Mouse (Mus musculus) forebrain, embryonic 10.5 days (tissue): ENCODE results near the gene Bst2. TPM values are rescaled to one million over a fixed set of nuclear protein-coding genes. Genes with fewer than 3 reads are reported as not detected.
A peak's percentile ranks its signal among the peaks of the same experiment; 100 is the strongest.
"Not testable (repeated sequence)": the region's sequence is repeated elsewhere in the genome, so short reads cannot be mapped to it uniquely, and the experiment has no call there.

Experiments
- DNase-seq: peaks from one replicate; pipeline ENCODE4 v3.0.0-alpha.2; 2017; ENCODE audit warnings: low spot score; ENCODE audit errors: extremely low spot score
- H3K27ac ChIP-seq: fragments of 300-500 bp; sonication (generic); 2 replicates; pipeline ENCODE4 v1.5.1; 2016; ENCODE audit warnings: mild to moderate bottlenecking
- H3K27me3 ChIP-seq: fragments of 300-500 bp; sonication (generic); 2 replicates; pipeline ENCODE4 v1.6.1; 2016; ENCODE audit warnings: mild to moderate bottlenecking; ENCODE audit not compliant: poor library complexity, severe bottlenecking
- H3K36me3 ChIP-seq: fragments of 300-500 bp; sonication (generic); replicated peaks from 2 replicates; pipeline ENCODE4 v1.6.1; 2016; ENCODE audit warnings: mild to moderate bottlenecking, moderate library complexity
- H3K4me1 ChIP-seq: fragments of 300-500 bp; sonication (generic); 2 replicates; pipeline ENCODE4 v1.6.1; 2016
- H3K4me3 ChIP-seq: fragments of 300-500 bp; sonication (generic); 2 replicates; pipeline ENCODE4 v1.5.1; 2016; ENCODE audit warnings: mild to moderate bottlenecking, moderate library complexity
- H3K9me3 ChIP-seq: fragments of 300-500 bp; sonication (generic); 2 replicates; pipeline ENCODE4 v1.6.1; 2016; ENCODE audit warnings: mild to moderate bottlenecking, moderate library complexity
- WGBS: fragments of 180-500 bp; shearing (Covaris S2); methylation state at CpG from one replicate; pipeline ENCODE4 v1.1.7; 2016; 5-methylcytosine and 5-hydroxymethylcytosine counted together
- polyA plus RNA-seq: library from polyadenylated mRNA; unstranded; fragments of >200 nt; fragmentation: Nextera tagmentation; extraction: Ambion mirVana; gene quantifications from 2 replicates; pipeline ENCODE4 v1.2.1, GENCODE M21; 2016

The Bst2 gene
- polyA plus RNA-seq, 1 experiment from 2014 or later = 7.4 TPM

DNA sequence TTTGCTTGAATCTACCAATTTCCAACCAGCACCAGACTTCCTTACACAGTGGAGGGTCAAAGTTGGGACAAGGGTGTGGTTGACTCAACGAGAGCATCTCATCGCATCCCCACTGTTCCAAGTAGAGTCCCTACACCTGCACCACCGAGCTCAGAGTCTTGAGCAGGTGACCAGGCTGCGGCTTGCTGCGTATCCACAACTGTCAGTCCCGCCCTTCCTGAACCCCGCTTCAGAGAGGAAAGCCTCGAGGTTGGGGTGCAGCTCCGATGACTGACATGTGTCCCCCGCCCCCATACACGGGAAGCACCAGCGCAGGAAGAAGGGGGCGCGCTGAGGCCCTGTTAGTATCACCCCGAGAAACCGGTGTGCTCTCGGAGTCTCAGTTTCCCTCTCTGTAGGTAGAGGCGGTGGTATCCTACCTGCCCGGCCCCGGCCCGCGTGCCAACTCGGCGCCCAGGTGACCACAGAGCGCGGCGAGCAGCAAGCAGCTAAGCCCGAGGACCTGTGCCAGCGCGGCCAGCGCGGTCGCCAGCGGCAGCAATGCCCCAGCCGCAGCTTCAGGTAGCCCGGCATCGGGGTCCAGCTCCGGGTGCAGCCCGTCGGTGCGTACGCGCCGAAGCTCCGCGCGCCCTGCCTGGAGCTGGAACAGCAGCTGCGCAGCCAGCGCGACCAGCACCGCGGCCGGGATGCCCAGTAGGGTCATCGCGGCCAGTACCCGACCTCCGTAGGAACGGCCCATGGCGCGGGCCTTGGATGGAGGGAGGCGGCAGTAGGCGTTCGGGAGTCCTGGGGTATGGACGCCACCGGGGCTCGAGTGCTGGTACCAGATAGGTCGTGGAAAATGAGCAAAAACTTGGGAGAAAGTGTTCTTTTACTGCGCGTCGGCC, 21.1 kb upstream of the Bst2 start, which contains the start of gene Tmem221:
Gene Tmem221 (minus strand): TSS at position 801 of the 887 bp plus-strand sequence.
- Histone ChIP-seq H3K4me1 (peaks cover 22% of the 10 kb centered on the region), H3K36me3 (no peaks in the 10 kb centered on the region), H3K4me3 (peak within 1 kb of the TSS; percentile 54), H3K9me3 (no peaks in the 10 kb centered on the region), H3K27me3 (peaks cover 89% of the 10 kb centered on the region), H3K27ac (peak within 1 kb of the TSS; percentile 51)
- DNase-seq = peak; percentile 26
- 5% methylated on average over 70 of the region's 70 CpGs for WGBS

DNA sequence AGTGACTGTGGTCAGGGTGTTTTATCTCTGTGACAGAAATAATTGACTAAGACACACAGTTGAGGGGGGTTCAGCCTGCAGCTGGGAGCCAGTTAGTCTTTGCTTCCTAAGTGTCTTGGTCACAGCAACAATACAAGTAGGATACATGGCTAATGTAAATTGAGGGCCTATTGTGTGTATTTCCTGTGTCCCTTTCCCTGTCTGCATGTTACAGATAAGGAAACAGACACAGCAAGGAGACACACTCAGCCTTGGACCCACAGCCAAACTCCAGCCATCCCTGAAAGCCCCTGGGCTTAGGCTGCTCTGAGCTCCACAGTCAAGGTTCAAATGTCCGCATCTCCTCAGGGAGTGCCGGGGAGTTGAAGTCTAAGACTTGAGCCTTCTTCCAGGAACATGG, 17.4 kb upstream of the Bst2 start:
- no peak for DNase-seq
- Histone ChIP-seq H3K4me3 (no peak overlapping the region), H3K9me3 (no peaks in the 10 kb centered on the region), H3K27me3 (peaks cover 53% of the 10 kb centered on the region), H3K4me1 (peaks cover 14% of the 10 kb centered on the region), H3K36me3 (no peaks in the 10 kb centered on the region), H3K27ac (no peak overlapping the region)
- WGBS = 92% methylated on average over 2 of the region's 2 CpGs

DNA sequence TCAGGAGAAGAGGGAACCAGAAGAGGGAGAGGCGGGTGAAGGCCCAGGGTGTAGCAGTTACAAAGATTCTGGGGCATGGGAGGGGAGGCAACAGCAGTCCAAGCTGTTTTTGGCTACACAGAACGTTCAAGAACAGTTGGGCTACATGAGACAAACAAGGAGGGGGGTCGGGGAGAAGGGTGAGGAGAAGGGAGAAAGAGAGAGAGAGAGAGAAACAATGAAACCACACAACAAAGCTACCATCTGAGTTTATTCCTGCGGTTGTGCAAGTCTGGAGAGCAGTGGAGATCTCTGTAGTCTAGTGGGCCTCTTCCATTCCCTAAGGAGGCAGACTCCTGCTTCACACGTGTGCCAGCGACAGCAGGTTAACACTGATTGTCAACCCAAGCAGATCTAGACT, 16.7 kb upstream of the Bst2 start:
- Histone ChIP-seq H3K27ac (no peak overlapping the region), H3K9me3 (no peaks in the 10 kb centered on the region), H3K4me3 (no peak overlapping the region), H3K36me3 (no peaks in the 10 kb centered on the region), H3K4me1 (peaks cover 11% of the 10 kb centered on the region), H3K27me3 (peaks cover 46% of the 10 kb centered on the region)
- 73% methylated on average over 6 of the region's 6 CpGs for WGBS
- DNase-seq = no peak

DNA sequence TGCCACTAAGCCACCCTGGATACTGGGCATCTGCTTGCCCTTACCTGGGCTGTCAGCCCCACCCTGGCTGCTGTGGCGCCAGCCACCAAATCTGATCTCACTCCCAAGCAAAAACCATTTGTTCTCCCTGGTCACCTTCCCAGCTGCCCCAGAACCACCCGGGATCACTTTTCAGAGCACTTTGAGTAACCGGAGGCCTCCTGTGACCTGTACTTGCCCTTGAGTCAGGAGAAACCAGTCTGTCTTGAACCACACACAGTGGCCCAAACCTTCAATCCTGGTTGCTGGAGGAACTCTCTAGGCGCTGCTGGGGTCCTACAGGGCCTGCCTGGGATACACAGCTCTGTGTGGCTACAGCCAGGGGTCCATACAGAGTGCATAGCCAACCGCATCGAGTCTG, 15.5 kb upstream of the Bst2 start:
- DNase-seq = no peak
- no peaks in the 10 kb centered on the region; the same call in 1 of the 2 replicates for H3K4me1 ChIP-seq
- peaks cover 34% of the 10 kb centered on the region for H3K27me3 ChIP-seq
- H3K36me3 ChIP-seq = peaks cover 10% of the 10 kb centered on the region
- H3K9me3 ChIP-seq = no peaks in the 10 kb centered on the region
- H3K4me3 ChIP-seq = no peak overlapping the region
- 70% methylated on average over 6 of the region's 6 CpGs for WGBS
- no peak overlapping the region for H3K27ac ChIP-seq

DNA sequence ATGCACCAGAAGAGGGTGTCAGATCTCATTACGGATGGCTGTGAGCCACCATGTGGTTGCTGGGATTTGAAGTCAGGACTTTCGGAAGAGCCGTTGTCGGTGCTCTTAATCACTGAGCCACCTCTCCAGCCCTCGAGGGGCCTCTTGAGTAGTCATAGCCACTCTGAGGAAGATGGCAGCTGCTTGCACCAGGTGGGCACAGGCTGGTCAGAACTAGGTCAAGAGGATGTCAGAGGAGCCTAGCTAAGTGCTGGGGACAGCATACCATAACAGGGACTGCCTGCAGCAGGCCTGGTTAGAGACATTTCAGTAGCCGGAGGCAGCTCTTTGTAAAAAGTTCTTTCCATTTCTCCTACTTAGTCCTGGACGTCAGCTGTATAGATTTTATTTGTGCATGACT, 13.5 kb upstream of the Bst2 start:
- DNase-seq = no peak
- H3K4me1 ChIP-seq = no peaks in the 10 kb centered on the region; the same call in 1 of the 2 replicates
- H3K27me3 ChIP-seq = peaks cover 14% of the 10 kb centered on the region
- no peak overlapping the region for H3K27ac ChIP-seq
- H3K4me3 ChIP-seq = no peak overlapping the region
- peaks cover 29% of the 10 kb centered on the region for H3K36me3 ChIP-seq
- 72% methylated on average over 7 of the region's 7 CpGs for WGBS
- no peaks in the 10 kb centered on the region for H3K9me3 ChIP-seq

DNA sequence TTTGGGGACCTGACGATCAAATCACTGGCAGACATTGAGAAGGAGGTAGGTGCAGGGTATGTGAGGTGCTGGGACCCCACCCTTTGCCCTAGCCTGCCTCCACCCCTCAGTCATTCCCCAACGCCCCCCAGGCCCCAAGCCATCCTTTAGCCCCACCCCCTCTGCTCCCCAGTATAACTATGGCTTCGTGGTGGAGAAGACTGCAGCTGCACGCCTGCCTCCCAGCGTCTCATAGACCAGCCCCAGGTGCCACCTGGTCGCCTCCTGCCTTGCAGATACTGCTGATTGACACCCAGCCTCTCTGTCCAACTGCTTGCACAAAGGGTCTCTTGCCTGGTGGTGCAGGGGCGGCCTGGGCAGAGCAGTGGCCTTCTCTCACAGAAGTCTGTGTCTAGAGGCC, 10.3 kb upstream of the Bst2 start:
- Histone ChIP-seq H3K27me3 (no peaks in the 10 kb centered on the region), H3K9me3 (no peaks in the 10 kb centered on the region)

DNA sequence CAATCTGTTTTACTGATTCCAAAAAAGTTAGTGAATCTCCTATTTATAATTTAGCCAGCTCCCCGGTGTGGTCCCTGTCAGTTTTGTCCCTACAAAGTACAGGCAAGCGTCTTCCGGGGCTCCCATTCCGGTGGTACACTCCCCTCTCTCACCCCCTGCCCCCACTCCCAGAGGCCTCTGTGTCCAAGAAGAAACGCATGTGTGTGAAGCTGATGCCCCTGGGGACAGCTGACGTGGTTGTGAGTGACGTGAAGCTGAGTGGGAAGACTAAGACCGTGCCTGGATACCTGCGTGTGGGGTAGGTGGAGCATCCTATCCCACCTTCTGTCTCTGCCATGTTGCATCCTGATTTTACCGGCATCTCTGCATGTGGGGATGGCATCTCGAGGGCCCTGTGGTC, 7.8 kb upstream of the Bst2 start:
- WGBS = 93% methylated on average over 11 of the region's 11 CpGs
- Histone ChIP-seq H3K4me3 (no peak overlapping the region), H3K9me3 (no peaks in the 10 kb centered on the region), H3K36me3 (peaks cover 38% of the 10 kb centered on the region), H3K27me3 (no peaks in the 10 kb centered on the region), H3K27ac (no peak overlapping the region), H3K4me1 (peaks cover 13% of the 10 kb centered on the region)
- DNase-seq = no peak

More for the DNA sequence above, 10.3 kb upstream of the Bst2 start:
- Histone ChIP-seq H3K36me3 (peaks cover 38% of the 10 kb centered on the region), H3K4me3 (no peak overlapping the region), H3K4me1 (peaks cover 13% of the 10 kb centered on the region), H3K27ac (no peak overlapping the region)
- 92% methylated on average over 7 of the region's 7 CpGs for WGBS
- no peak for DNase-seq

DNA sequence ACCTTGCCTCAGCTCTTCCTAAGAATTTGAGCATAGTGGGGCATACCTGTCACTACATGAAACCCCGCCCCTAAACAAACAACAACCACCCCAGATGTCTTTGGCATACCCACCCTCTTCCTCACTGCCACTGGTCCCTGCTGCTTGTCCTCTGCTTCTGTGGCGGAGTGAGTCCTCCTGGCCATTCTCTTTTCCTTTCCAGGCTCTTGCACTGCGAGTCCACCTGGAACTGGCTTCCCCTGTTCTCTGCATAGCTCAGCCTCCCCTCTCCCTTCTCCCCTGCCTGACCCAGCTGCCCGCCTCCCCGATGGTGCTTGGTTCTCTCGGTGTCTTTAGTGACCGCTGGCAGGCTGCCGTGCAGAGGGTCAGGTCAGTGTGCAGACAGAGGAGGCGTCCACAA, 6.5 kb upstream of the Bst2 start:
- no peak for DNase-seq
- Histone ChIP-seq H3K27ac (no peak overlapping the region), H3K36me3 (peaks cover 36% of the 10 kb centered on the region), H3K4me3 (peak overlapping the region; percentile 87), H3K4me1 (peaks cover 13% of the 10 kb centered on the region), H3K9me3 (no peaks in the 10 kb centered on the region), H3K27me3 (no peaks in the 10 kb centered on the region; the same call in none of the 2 replicates)
- 89% methylated on average over 9 of the region's 9 CpGs for WGBS

DNA sequence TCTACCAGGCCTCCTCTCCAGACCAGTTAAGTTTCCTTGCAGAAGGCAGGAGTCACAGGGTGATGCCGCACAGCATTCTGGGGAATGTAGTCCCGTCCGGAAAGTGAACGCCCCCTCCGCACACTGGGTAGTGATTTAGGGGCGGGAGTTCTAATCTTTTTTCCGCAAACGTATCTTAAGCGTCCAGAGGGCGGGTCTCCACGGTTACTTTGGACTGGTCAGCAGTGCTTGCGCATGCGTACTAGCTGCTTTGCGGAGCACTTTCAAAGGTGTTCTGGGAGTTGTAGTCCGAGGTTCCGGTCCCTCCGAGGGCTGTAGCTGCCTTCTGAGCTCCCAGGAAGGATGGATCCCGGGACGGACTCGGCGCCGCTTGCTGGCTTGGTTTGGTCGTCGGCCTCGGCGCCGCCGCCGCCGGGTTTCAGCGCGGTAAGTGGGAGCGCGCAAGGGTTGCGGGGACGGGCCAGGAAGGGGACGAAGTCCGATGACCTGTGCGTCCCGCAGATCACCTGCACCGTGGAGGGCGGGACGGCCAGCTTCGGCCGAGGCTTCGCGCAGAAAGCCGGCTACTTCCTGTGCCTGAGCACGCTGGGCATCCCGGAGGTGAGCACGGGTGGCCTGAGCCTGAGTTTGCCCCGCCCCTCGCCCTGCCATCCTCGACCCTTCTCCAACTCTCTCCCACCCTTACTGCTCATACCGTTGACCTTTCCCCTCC, 5.5 kb upstream of the Bst2 start, which contains the start of gene Mvb12a:
Gene Mvb12a (plus strand): TSS at position 291 of the 712 bp plus-strand sequence.
- under 1% methylated on average over 55 of the region's 55 CpGs for WGBS
- Histone ChIP-seq H3K36me3 (peaks cover 27% of the 10 kb centered on the region), H3K4me1 (peaks cover 15% of the 10 kb centered on the region), H3K27ac (peak within 1 kb of the TSS; percentile 86), H3K9me3 (no peaks in the 10 kb centered on the region), H3K4me3 (peak within 1 kb of the TSS; percentile 87), H3K27me3 (peaks cover 9% of the 10 kb centered on the region)
- peak; percentile 96 for DNase-seq

DNA sequence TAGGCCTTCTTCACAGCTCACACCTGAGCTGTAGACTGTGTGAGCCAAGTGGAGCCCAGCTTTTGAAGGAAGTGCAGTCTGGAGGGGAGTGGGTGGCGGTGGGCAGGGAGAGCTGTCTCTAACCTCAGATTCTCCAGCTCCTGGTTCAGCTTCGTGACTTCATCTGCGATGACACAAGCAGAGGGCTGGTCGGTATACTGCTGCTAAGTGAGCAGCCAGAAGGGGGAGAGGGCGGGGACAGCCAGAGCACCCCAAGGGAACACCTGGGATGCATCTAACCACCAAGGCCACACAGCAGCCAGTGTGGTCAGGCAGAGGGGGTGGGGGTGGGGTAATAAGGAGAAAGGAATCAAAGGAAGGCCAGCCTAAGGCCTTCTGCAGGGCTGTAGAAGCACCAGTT, 1.6 kb downstream of the Bst2 start:
- DNase-seq = no peak
- H3K4me1 ChIP-seq = peaks cover 16% of the 10 kb centered on the region
- WGBS = 66% methylated on average over 5 of the region's 5 CpGs
- H3K27ac ChIP-seq = no peak overlapping the region
- no peaks in the 10 kb centered on the region for H3K9me3 ChIP-seq
- no peaks in the 10 kb centered on the region for H3K36me3 ChIP-seq
- no peak overlapping the region for H3K4me3 ChIP-seq
- H3K27me3 ChIP-seq = peaks cover 43% of the 10 kb centered on the region

DNA sequence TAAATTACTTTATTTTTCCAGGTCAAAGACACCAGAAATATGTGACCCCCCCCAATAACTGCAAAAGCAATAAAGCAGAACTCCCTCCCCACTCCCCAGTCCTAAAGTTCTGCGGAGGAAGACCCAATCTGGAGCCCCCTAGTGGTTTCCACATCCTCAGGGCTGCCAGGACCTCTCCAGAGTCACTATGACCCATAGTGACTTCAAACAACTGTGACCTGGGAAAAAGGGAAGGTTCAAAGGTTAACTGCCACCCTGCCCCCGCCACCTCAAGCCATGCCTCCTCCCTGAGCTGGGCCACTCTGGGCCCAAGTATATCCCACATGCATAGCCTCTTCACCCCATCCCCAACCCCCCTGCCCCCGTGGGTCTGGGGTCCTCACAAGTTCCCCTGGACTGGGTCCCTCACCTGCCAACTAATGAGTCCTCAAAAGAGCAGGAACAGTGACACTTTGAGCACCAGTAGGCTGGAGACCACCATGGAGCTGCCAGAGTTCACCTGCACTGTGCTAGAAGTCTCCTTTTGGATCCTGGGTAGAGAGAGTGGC, 2.9 kb downstream of the Bst2 start:
- WGBS = 36% methylated on average over 3 of the region's 3 CpGs
- peaks cover 43% of the 10 kb centered on the region for H3K27me3 ChIP-seq

DNA sequence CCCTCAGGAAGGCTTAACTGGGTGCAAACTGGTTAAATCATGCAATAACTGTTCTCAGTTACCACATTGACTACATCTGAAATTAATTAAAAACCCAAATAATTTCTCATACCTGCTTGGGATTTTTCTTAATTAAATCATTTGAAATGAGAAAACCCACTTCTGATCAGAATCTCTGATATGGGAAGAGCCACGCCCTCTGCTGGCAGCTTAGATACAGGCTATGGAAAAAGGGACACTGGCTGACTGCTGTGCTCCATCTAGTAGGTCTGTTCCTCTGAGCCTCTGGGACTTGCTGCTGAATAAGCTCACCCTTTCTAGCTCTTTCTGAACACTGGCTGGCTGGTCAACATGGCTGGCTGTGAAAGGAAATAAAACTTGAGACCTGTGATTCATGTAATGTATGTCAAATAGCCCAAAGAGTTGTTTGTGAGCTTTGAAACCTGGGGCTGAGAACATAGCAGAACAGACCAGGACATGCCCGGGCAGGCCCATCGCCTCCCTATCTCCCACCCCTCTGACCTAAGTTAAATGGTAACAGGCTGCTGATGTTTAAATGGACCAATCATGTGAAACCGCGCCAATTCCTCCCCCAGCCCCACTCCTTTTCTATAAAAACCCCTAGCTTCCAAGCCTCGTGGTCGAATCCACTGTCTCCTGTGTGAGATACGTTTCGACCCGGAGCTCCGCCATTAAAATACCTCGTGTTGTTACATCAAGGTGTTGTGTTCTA, 6.4 kb downstream of the Bst2 start:
- not testable (repeated sequence) for H3K27ac ChIP-seq, H3K9me3 ChIP-seq, H3K36me3 ChIP-seq, DNase-seq, H3K4me3 ChIP-seq
- 79% methylated on average over 8 of the region's 12 CpGs for WGBS
- peaks cover 44% of the 10 kb centered on the region for H3K27me3 ChIP-seq
- H3K4me1 ChIP-seq = peaks cover 21% of the 10 kb centered on the region

More for the DNA sequence above, 2.9 kb downstream of the Bst2 start:
- DNase-seq = no peak
- Histone ChIP-seq H3K36me3 (no peaks in the 10 kb centered on the region), H3K4me1 (peaks cover 16% of the 10 kb centered on the region), H3K27ac (no peak overlapping the region), H3K4me3 (no peak overlapping the region), H3K9me3 (no peaks in the 10 kb centered on the region)
